Mouse (Mus musculus): ENCODE measurements around the gene Nutf2-ps1. TPM values are rescaled to one million over a fixed set of nuclear protein-coding genes. Genes with fewer than 3 reads are reported as not detected.
"Not testable (repeated sequence)": the region's sequence is repeated elsewhere in the genome, so short reads cannot be mapped to it uniquely, and the experiment has no call there.

Gene Nutf2-ps1
- polyA plus RNA-seq (2015; fragmentation: Nextera tagmentation; extraction: Ambion mirVana): 295 and 317 TPM in 2 replicates

DNA sequence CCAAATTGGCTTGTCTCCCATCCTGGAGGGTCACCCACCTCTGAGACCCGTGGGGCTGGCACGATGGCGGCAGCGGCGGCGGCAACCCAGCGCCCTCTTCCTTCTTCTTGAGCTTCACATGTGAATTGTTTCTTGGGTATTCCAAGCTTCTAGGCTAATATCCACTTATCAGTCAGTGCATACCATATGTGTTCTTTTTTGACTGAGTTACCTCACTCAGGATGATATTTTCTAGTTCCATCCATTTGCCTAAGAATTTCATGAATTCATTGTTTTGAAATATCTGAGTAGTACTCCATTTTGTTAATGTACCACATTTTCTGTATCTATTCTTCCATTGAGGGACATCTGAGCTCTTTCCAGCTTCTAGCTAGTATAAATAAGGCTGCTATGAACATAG is at the start of gene Nutf2-ps1:
TSS of gene Nutf2-ps1 (minus strand) at position 101 of the 400 bp plus-strand sequence.
- ATAC-seq (ENCODE audit: low read depth); H3K4me3 ChIP-seq: not testable (repeated sequence)

DNA sequence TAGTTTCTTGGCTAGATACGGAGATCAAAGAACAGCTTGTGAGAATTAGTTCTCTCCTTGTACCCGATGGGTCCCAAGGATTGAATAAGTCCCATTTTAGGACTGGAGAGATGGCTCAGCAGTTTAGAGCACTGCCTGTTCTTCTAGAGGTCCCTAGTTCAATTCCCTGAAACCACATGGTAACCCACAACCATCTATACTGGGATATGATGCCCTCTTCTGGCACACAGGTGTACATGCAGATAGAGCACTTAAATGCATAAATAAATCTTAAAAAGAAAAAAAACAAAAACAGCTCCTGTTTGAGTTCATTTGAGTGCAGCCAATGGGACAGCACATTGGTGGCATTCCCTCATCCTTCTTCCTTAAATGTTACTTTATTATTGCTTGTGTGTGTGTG is 49.2 kb upstream of the Nutf2-ps1 start:
- WGBS: 96% methylated on average over 2 of the region's 2 CpGs
- Histone ChIP-seq H3K4me2 (no peak overlapping the region), H3K4me3 (no peak overlapping the region), H3K36me3 (peaks cover 81% of the 10 kb centered on the region), H3K4me1 (replicated peaks) (no peaks in the 10 kb centered on the region), H3K9me3 (no peaks in the 10 kb centered on the region), H3K9ac (no peak overlapping the region), H3K27me3 (no peaks in the 10 kb centered on the region), H3K27ac (replicated peaks) (no peak overlapping the region)
- no peak for ATAC-seq (ENCODE audit: low read depth)

More for the DNA sequence above, at the start of gene Nutf2-ps1:
- H3K4me2 ChIP-seq; H3K9ac ChIP-seq; H3K27me3 ChIP-seq; H3K36me3 ChIP-seq; H3K27ac ChIP-seq (replicated peaks); H3K4me1 ChIP-seq (replicated peaks): not testable (repeated sequence)
- peaks cover 14% of the 10 kb centered on the region for H3K9me3 ChIP-seq
- WGBS: 96% methylated on average over 7 of the region's 7 CpGs

DNA sequence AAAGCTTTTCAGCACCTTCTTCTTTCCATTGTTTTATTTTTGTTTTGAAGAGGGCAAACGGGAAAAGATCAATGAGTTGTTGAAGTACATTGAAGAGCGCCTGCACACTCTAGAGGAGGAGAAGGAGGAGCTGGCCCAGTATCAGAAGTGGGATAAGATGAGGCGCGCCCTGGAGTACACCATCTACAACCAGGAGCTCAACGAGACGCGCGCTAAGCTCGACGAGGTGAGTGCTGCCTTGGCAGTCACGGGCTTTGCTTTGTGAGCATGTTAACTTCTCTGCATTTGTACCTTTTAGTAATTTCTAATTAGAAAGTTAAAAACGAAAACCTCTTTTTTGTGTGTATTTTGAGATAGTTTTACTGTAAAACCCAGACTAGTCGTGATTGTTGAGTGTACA is 32.8 kb upstream of the Nutf2-ps1 start:
- Histone ChIP-seq H3K9ac (no peak overlapping the region), H3K36me3 (peaks cover 85% of the 10 kb centered on the region), H3K4me2 (no peak overlapping the region), H3K27me3 (no peaks in the 10 kb centered on the region), H3K27ac (replicated peaks) (no peak overlapping the region), H3K4me1 (replicated peaks) (no peaks in the 10 kb centered on the region), H3K9me3 (no peaks in the 10 kb centered on the region), H3K4me3 (no peak overlapping the region)
- WGBS: 95% methylated on average over 13 of the region's 13 CpGs
- ATAC-seq (ENCODE audit: low read depth): no peak

DNA sequence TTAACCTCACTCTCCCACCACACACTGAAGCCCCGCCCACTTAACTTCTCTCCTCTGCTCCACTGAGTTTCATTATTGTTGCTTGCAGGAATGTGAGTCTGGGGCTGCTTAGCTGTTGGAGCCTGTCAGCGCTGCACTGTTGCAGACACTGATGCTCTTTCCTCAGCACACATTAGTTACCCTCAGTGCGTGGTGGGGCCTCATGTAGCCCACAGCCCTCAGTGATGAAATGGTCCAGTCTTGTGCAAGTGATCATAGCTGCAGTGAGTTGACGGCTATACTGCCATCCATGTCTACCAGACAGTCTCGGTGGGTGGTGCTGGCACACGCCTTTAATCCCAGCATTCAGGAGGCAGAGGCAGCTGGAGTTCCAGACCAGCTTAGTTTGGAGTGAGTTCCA is 20.1 kb upstream of the Nutf2-ps1 start:
- H3K4me3 ChIP-seq: no peak overlapping the region
- H3K9ac ChIP-seq: no peak overlapping the region
- 74% methylated on average over 6 of the region's 6 CpGs for WGBS
- no peak overlapping the region for H3K4me2 ChIP-seq
- H3K36me3 ChIP-seq: peaks cover 31% of the 10 kb centered on the region
- no peaks in the 10 kb centered on the region for H3K27me3 ChIP-seq
- no peak overlapping the region for H3K27ac ChIP-seq (replicated peaks)
- no peaks in the 10 kb centered on the region for H3K9me3 ChIP-seq
- no peak for ATAC-seq (ENCODE audit: low read depth)
- peaks cover 7% of the 10 kb centered on the region; the same call in 1 of the 2 replicates for H3K4me1 ChIP-seq (replicated peaks)

DNA sequence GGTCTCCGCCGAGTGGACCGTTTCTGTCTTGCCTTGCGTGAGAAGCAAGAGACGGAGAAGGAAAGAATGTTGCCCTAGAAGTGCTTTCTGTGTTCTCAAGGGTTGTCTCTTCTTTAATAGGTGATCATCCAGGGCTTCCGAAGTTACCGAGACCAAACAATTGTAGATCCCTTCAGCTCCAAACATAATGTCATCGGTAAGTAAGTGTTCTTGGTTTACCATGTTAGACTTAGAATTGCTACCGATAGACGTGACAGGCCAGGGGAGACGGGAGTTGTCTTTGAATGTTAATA is 12.4 kb upstream of the Nutf2-ps1 start:
- Histone ChIP-seq H3K36me3 (peaks cover 13% of the 10 kb centered on the region), H3K4me3 (peak overlapping the region; percentile 96), H3K27me3 (no peaks in the 10 kb centered on the region), H3K9me3 (no peaks in the 10 kb centered on the region), H3K9ac (peak overlapping the region; percentile 97), H3K4me2 (peak overlapping the region; percentile 95), H3K27ac (replicated peaks) (peak overlapping the region; percentile 99), H3K4me1 (replicated peaks) (peaks cover 20% of the 10 kb centered on the region)
- ATAC-seq (ENCODE audit: low read depth): no peak
- 11% methylated on average over 11 of the region's 11 CpGs for WGBS

DNA sequence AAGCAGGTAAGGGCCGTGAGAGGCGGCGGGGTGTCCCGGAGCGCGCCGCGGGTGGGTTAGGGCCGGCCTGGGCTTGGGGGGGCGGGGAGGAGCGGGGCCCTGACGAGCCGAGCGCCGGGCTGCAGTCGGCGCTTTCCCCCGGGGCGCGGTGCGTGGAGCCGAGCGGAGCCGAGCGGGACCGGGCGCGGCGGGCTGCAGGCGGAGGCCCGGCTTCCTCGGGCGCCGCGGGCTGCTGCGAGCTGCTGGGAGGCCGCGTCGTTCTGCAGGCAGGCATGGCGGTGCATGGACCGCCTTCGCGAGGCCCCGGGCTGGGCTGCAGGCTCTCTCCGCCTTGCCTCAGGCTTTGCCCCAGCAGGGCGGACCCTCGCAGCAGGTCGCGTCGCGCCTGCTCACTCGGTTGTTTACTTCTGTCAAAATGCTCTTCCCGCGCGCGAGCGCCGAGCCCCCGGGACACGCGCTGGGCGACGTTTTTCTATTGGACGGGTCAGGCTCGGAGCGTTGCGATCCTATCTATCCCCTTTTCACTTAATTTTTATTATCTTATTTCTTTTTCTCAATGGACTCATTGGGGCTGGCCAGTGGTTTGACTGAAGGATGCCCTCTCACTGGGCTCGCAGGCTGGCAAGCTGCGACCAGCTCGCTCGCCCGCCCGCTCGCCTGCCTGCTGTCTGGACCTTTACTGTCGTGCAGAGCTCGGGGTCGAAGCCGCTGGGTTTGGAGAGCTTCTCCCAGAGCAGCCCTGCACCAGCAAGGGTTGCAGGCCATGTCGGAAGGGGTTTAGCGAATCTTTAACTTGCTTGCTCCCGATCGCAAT is 11.9 kb upstream of the Nutf2-ps1 start:
- WGBS: under 1% methylated on average over 81 of the region's 82 CpGs
- Histone ChIP-seq H3K4me3 (peak overlapping the region; percentile 96), H3K27me3 (no peaks in the 10 kb centered on the region), H3K36me3 (peaks cover 9% of the 10 kb centered on the region), H3K9me3 (no peaks in the 10 kb centered on the region), H3K9ac (peak overlapping the region; percentile 97), H3K27ac (replicated peaks) (peak overlapping the region; percentile 99), H3K4me1 (replicated peaks) (peaks cover 20% of the 10 kb centered on the region), H3K4me2 (peak overlapping the region; percentile 95)
- ATAC-seq (ENCODE audit: low read depth): peak; percentile 77

DNA sequence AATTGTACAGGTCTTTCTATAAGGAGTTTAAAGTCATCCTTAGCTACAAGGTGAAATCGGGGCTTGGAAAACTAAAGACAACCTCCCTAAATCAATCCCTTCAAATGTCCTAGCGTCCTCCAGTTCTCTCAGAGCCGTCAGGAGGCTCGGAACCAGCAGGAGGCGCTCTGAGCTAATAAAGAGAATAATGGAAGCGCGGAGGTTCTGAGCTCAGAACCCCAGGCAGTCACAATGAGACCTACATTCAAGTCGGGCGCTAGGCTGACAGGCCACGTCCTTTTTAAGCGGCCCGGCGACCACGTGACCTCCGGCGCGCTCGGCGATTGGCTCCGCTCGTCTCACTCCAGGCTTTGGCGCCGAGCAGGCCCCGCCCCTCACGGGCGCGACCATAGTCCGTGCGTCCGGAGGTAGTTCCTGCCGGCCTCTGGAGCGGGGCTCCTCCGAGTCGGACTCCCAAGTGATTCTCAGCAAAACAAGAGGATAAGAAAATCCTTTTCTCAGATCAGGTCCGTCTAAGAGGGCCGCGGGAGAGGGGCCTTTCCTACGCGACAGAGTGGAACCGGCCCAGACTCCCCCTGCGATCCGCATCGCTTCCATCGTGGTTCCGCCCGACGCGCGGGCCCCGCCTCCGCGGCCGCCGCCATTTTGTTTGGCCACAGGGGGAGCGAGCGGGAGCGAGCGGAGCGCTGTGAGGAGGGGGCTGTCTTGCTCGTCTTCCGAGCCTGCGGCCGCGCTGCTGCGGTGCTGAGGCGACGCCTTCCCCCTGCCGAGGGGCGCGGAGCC is 11.1 kb upstream of the Nutf2-ps1 start, which contains the start of gene Smc3:
TSS of gene Smc3 (plus strand) at position 642 of the 783 bp plus-strand sequence.
- Histone ChIP-seq H3K4me2 (peak within 1 kb of the TSS; percentile 95), H3K9ac (peak within 1 kb of the TSS; percentile 97), H3K36me3 (peaks cover 4% of the 10 kb centered on the region), H3K4me3 (peak within 1 kb of the TSS; percentile 96), H3K27ac (replicated peaks) (peak within 1 kb of the TSS; percentile 99), H3K4me1 (replicated peaks) (peaks cover 17% of the 10 kb centered on the region), H3K27me3 (no peaks in the 10 kb centered on the region), H3K9me3 (no peaks in the 10 kb centered on the region)
- under 1% methylated on average over 70 of the region's 70 CpGs for WGBS
- peak; percentile 97 for ATAC-seq (ENCODE audit: low read depth)

DNA sequence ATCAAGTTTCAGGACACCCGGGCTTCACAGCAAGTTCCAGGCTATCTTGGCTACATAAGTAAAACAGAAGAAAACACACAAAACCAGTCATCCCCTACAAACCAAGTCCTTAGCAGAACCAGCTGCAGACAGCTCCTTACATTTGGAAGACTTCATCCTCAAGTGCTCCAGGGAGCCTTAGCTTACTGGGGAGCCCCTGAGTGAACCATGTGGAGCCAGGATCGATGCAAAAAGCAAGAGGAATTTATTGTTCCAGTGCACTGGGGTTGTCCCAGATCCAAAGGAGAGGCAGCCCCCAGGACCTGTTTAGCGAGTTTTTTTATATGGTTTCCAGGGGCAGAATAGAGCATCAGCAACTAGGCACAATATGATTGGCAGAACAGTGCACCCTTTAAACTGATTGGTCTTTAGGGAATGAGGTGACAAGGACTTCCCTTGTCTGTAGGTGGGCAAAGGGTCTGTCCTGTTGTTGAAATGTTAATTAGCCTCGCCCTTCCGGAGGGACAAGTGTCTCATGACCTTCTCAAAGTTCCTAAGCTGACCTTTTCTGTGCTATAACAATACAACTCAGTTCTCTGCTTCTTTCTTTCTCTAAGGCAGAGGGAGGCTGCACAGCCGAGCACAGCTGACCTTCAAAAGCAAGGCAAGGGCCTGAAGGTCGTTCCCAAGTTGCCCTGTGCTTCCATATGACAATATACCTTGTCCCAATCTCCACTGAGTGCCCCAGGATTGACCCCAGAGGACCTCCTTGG is 8.0 kb upstream of the Nutf2-ps1 start:
- Histone ChIP-seq H3K4me1 (replicated peaks) (peaks cover 9% of the 10 kb centered on the region), H3K27ac (replicated peaks) (no peak overlapping the region), H3K9me3 (no peaks in the 10 kb centered on the region), H3K36me3 (no peaks in the 10 kb centered on the region), H3K4me3 (no peak overlapping the region), H3K9ac (no peak overlapping the region), H3K27me3 (no peaks in the 10 kb centered on the region), H3K4me2 (no peak overlapping the region)
- WGBS: 56% methylated on average over 7 of the region's 7 CpGs
- no peak for ATAC-seq (ENCODE audit: low read depth)

DNA sequence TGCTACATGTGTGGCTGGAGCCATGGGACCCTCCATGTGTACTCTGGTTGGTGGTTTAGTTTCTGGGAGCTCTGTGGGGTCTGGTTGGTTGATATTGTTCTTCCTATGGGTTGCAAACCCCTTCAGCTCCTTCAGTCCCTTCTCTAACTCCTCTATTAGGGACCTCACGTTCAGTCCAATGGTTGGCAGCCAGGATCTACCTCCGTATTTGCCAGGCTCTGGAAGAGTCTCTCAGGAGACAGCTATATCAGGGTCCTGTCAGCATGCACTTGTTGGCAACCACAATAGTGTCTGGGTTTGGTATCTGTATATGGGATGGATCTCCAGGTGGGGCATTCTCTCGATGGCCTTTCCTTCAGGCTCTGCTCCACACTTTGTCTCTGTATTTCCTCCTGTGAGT is 1.2 kb downstream of the Nutf2-ps1 start:
- H3K9ac ChIP-seq; H3K27me3 ChIP-seq; H3K4me1 ChIP-seq (replicated peaks); H3K4me2 ChIP-seq; H3K27ac ChIP-seq (replicated peaks); H3K36me3 ChIP-seq; H3K4me3 ChIP-seq; ATAC-seq (ENCODE audit: low read depth): not testable (repeated sequence)
- 93% methylated on average over 3 of the region's 3 CpGs for WGBS
- peaks cover 15% of the 10 kb centered on the region for H3K9me3 ChIP-seq

DNA sequence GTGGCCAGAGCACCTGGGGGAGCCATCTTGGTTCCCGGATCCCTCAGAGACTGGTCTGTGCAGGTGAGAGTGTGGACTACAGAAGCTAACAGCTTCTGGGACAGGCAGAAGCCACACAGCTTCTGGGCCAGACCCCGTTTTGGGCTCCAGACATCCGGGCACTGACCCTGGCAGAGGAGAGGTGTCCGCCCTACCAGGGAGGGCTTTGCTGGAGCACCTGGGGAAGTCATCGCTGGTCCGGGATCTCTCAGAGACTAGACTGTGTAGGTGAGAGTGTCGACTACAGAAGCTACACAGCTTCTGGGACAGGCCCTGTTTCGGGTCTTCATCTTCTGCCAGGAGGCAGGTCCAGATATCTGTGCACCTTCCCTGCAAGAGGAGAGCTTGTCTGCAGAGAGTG is 8.6 kb downstream of the Nutf2-ps1 start:
- H3K4me3 ChIP-seq; H3K4me2 ChIP-seq; H3K4me1 ChIP-seq (replicated peaks); ATAC-seq (ENCODE audit: low read depth); H3K36me3 ChIP-seq; H3K27me3 ChIP-seq; H3K27ac ChIP-seq (replicated peaks); H3K9ac ChIP-seq: not testable (repeated sequence)
- 92% methylated on average over 8 of the region's 8 CpGs for WGBS
- peaks cover 14% of the 10 kb centered on the region for H3K9me3 ChIP-seq

DNA sequence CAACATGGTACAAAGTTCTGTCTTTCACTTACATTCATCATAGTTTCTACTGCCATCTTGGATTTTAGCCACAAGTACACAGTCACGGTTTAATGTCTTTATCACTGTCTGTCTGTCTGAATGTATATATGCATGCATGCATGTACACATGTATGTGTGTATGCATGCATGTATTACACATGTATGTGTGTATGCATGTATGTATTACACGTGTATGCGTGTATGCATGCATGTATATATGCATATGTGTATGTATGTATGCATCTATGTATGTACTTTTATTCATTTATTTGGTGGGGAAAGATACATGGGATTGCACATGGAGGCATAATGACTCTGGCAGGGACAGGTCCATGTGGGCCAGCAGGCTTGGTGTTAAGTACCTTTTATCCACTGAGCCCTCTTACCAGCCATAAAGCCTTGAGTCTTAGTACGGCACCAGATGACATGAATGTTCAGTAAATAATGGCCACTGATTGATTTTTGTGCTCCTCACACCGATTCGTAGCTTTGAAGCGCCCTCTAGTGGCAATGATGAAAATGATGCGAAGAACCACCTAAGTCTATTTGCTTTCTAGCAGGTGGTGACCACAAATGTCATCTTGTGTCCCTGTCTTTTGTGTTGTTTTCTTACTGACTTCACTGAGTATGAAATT is 10.1 kb downstream of the Nutf2-ps1 start:
- H3K27ac ChIP-seq (replicated peaks): no peak overlapping the region
- no peaks in the 10 kb centered on the region for H3K36me3 ChIP-seq
- H3K9me3 ChIP-seq: no peaks in the 10 kb centered on the region
- peak overlapping the region; percentile 28; the same call in 1 of the 2 replicates for H3K4me2 ChIP-seq
- H3K4me1 ChIP-seq (replicated peaks): no peaks in the 10 kb centered on the region; the same call in 1 of the 2 replicates
- 14% methylated on average over 8 of the region's 8 CpGs for WGBS
- H3K4me3 ChIP-seq: no peak overlapping the region
- H3K27me3 ChIP-seq: no peaks in the 10 kb centered on the region
- peak; percentile 67 for ATAC-seq (ENCODE audit: low read depth)
- H3K9ac ChIP-seq: no peak overlapping the region
